Mouse (Mus musculus): Measurements from ENCODE around the gene Carm1. TPM values are rescaled to one million over a fixed set of nuclear protein-coding genes. Genes with fewer than 3 reads are reported as not detected.

The Carm1 gene
- polyA plus RNA-seq, 1 experiment, result 48.1 TPM

DNA sequence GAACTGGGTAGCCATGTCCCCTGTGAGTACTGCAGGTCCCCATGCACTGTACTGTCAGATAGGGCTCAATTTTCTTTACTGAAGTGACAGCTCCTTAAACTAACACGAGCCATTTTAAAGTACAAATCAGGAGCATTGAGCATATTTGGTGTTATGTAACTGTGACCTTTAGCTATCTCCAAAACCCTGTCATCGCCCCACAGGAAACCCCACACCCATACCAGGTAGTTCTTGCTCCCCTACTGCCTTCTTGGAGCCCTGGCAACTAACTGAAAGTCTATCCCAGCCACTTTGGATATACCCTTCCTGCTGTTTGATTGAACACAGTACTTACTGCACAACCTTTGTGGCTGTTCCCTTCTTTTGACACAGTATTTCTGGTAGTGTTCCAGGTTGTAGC lies 20.4 kb downstream of the Carm1 start:
- Histone ChIP-seq H3K79me2 (ENCODE audit: control insufficient read depth, insufficient read depth) (peaks cover 60% of the 10 kb centered on the region), H3ac (ENCODE audit: control insufficient read depth, insufficient read length) (no peak overlapping the region), H3K36me3 (ENCODE audit: control insufficient read depth, insufficient read depth) (peaks cover 11% of the 10 kb centered on the region), H3K27me3 (ENCODE audit: control insufficient read depth, insufficient read depth, insufficient read length) (no peaks in the 10 kb centered on the region), H3K4me3 (no peak overlapping the region), H3K4me2 (ENCODE audit: low read depth) (no peak overlapping the region)
- TF ChIP-seq USF1 (IDR thresholded peaks at IDR 0.05; ENCODE audit: low read depth) (no peak), CEBPB (IDR thresholded peaks at IDR 0.05; ENCODE audit: insufficient read depth, poor library complexity, severe bottlenecking) (no peak), SRF (IDR thresholded peaks at IDR 0.05; ENCODE audit: control insufficient read depth, insufficient read length, low read depth) (no peak), MYOG (IDR thresholded peaks at IDR 0.05; ENCODE audit: control insufficient read depth in 1 of 3, insufficient read depth in 1 of 3, insufficient read length in 2 of 3, low read depth in 2 of 3) (no peak), REST (IDR thresholded peaks at IDR 0.05; ENCODE audit: insufficient read depth, insufficient read length) (no peak), MAX (IDR thresholded peaks at IDR 0.05; ENCODE audit: low read depth) (no peak), MYOD1 (IDR thresholded peaks at IDR 0.05; ENCODE audit: control insufficient read depth in 1 of 3, insufficient read length in 2 of 3, low read depth in 2 of 3) (no peak), TCF12 (IDR thresholded peaks at IDR 0.05; ENCODE audit: insufficient read depth, poor library complexity, severe bottlenecking) (no peak), POLR2A (IDR thresholded peaks at IDR 0.05; ENCODE audit: insufficient read length, low read depth) (no peak), POLR2AphosphoS2 (IDR thresholded peaks at IDR 0.05; ENCODE audit: insufficient read length, low read depth) (no peak), TCF3 (IDR thresholded peaks at IDR 0.05; ENCODE audit: insufficient read length, low read depth) (no peak), E2F4 (IDR thresholded peaks at IDR 0.05; ENCODE audit: insufficient read depth) (no peak)

DNA sequence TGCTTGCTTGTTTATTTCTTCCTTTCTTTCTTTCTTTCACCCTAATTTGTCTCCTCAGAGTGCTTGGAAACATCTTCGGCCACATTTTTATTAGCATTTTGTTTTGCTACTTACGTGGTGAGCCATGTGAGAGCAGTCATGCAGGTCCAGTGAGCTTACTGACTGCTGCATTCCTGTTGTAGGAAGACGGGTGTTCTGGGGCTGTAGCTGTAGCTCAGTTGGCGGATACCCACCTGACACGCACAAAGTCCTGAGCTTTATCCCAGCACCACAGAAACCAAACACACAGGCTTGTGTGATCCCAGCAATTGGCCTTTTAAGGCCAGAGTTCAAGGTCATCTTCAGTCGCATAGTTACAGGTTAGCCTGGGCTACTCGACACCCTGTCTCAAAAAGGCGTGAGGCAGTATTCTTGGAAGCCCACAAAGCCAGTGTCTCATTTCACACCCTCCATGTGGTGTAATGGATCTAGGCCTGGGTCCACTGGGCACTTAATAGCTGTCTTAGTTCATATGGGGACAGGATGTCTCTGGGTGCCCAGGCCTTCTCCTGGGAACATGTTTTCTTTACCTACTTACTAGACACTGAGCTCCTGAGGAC lies 22.1 kb downstream of the Carm1 start:
- peaks cover 44% of the 10 kb centered on the region for H3K79me2 ChIP-seq (ENCODE audit: control insufficient read depth, insufficient read depth)
- no peak overlapping the region for H3K4me3 ChIP-seq
- H3K4me2 ChIP-seq (ENCODE audit: low read depth), result no peak overlapping the region
- no peak overlapping the region for H3ac ChIP-seq (ENCODE audit: control insufficient read depth, insufficient read length)
- no peak for TF ChIP-seq MAX (IDR thresholded peaks at IDR 0.05; ENCODE audit: low read depth)
- no peak for TF ChIP-seq USF1 (IDR thresholded peaks at IDR 0.05; ENCODE audit: low read depth)
- TF ChIP-seq SRF (IDR thresholded peaks at IDR 0.05; ENCODE audit: control insufficient read depth, insufficient read length, low read depth), result no peak
- TF ChIP-seq POLR2A (IDR thresholded peaks at IDR 0.05; ENCODE audit: insufficient read length, low read depth), result no peak
- no peak for TF ChIP-seq TCF12 (IDR thresholded peaks at IDR 0.05; ENCODE audit: insufficient read depth, poor library complexity, severe bottlenecking)
- no peak for TF ChIP-seq CEBPB (IDR thresholded peaks at IDR 0.05; ENCODE audit: insufficient read depth, poor library complexity, severe bottlenecking)
- TF ChIP-seq MYOD1 (IDR thresholded peaks at IDR 0.05; ENCODE audit: control insufficient read depth in 1 of 3, insufficient read length in 2 of 3, low read depth in 2 of 3), result no peak
- no peak for TF ChIP-seq TCF3 (IDR thresholded peaks at IDR 0.05; ENCODE audit: insufficient read length, low read depth)
- no peak for TF ChIP-seq REST (IDR thresholded peaks at IDR 0.05; ENCODE audit: insufficient read depth, insufficient read length)
- TF ChIP-seq E2F4 (IDR thresholded peaks at IDR 0.05; ENCODE audit: insufficient read depth), result no peak
- no peak for TF ChIP-seq MYOG (IDR thresholded peaks at IDR 0.05; ENCODE audit: control insufficient read depth in 1 of 3, insufficient read depth in 1 of 3, insufficient read length in 2 of 3, low read depth in 2 of 3)
- no peak for TF ChIP-seq POLR2AphosphoS2 (IDR thresholded peaks at IDR 0.05; ENCODE audit: insufficient read length, low read depth)
- no peaks in the 10 kb centered on the region for H3K27me3 ChIP-seq (ENCODE audit: control insufficient read depth, insufficient read depth, insufficient read length)
- H3K36me3 ChIP-seq (ENCODE audit: control insufficient read depth, insufficient read depth), result peaks cover 12% of the 10 kb centered on the region

- H3ac ChIP-seq (ENCODE audit: control insufficient read depth, insufficient read length), result no peak overlapping the region
- H3K36me3 ChIP-seq (ENCODE audit: control insufficient read depth, insufficient read depth), result peaks cover 18% of the 10 kb centered on the region
- TF ChIP-seq MAX (IDR thresholded peaks at IDR 0.05; ENCODE audit: low read depth) (no peak), E2F4 (IDR thresholded peaks at IDR 0.05; ENCODE audit: insufficient read depth) (no peak), TCF12 (IDR thresholded peaks at IDR 0.05; ENCODE audit: insufficient read depth, poor library complexity, severe bottlenecking) (no peak), MYOG (IDR thresholded peaks at IDR 0.05; ENCODE audit: control insufficient read depth in 1 of 3, insufficient read depth in 1 of 3, insufficient read length in 2 of 3, low read depth in 2 of 3) (no peak), SRF (IDR thresholded peaks at IDR 0.05; ENCODE audit: control insufficient read depth, insufficient read length, low read depth) (no peak), TCF3 (IDR thresholded peaks at IDR 0.05; ENCODE audit: insufficient read length, low read depth) (no peak), POLR2A (IDR thresholded peaks at IDR 0.05; ENCODE audit: insufficient read length, low read depth) (no peak), USF1 (IDR thresholded peaks at IDR 0.05; ENCODE audit: low read depth) (no peak), MYOD1 (IDR thresholded peaks at IDR 0.05; ENCODE audit: control insufficient read depth in 1 of 3, insufficient read length in 2 of 3, low read depth in 2 of 3) (no peak), REST (IDR thresholded peaks at IDR 0.05; ENCODE audit: insufficient read depth, insufficient read length) (no peak), POLR2AphosphoS2 (IDR thresholded peaks at IDR 0.05; ENCODE audit: insufficient read length, low read depth) (no peak), CEBPB (IDR thresholded peaks at IDR 0.05; ENCODE audit: insufficient read depth, poor library complexity, severe bottlenecking) (no peak)
- no peaks in the 10 kb centered on the region for H3K27me3 ChIP-seq (ENCODE audit: control insufficient read depth, insufficient read depth, insufficient read length)
- no peak overlapping the region for H3K4me3 ChIP-seq
- H3K4me2 ChIP-seq (ENCODE audit: low read depth), result no peak overlapping the region
- no peaks in the 10 kb centered on the region for H3K79me2 ChIP-seq (ENCODE audit: control insufficient read depth, insufficient read depth)
Measured at GRCm38 (mm10) chr9:21574012-21574801, 27.5 kb downstream of the Carm1 start.

GRCm38 (mm10) chr9:21575253-21575652 lies 28.6 kb downstream of the Carm1 start:
- peaks cover 22% of the 10 kb centered on the region for H3K36me3 ChIP-seq (ENCODE audit: control insufficient read depth, insufficient read depth)

More at GRCm38 (mm10) chr9:21575253-21575652, 28.6 kb downstream of the Carm1 start:
- Histone ChIP-seq H3K4me2 (ENCODE audit: low read depth) (no peak overlapping the region), H3K79me2 (ENCODE audit: control insufficient read depth, insufficient read depth) (no peaks in the 10 kb centered on the region), H3K4me3 (no peak overlapping the region), H3K27me3 (ENCODE audit: control insufficient read depth, insufficient read depth, insufficient read length) (no peaks in the 10 kb centered on the region), H3ac (ENCODE audit: control insufficient read depth, insufficient read length) (no peak overlapping the region)
- no peak for TF ChIP-seq TCF3 (IDR thresholded peaks at IDR 0.05; ENCODE audit: insufficient read length, low read depth)
- TF ChIP-seq CEBPB (IDR thresholded peaks at IDR 0.05; ENCODE audit: insufficient read depth, poor library complexity, severe bottlenecking), result no peak
- TF ChIP-seq USF1 (IDR thresholded peaks at IDR 0.05; ENCODE audit: low read depth), result no peak
- TF ChIP-seq SRF (IDR thresholded peaks at IDR 0.05; ENCODE audit: control insufficient read depth, insufficient read length, low read depth), result no peak
- no peak for TF ChIP-seq MYOG (IDR thresholded peaks at IDR 0.05; ENCODE audit: control insufficient read depth in 1 of 3, insufficient read depth in 1 of 3, insufficient read length in 2 of 3, low read depth in 2 of 3)
- TF ChIP-seq REST (IDR thresholded peaks at IDR 0.05; ENCODE audit: insufficient read depth, insufficient read length), result no peak
- no peak for TF ChIP-seq TCF12 (IDR thresholded peaks at IDR 0.05; ENCODE audit: insufficient read depth, poor library complexity, severe bottlenecking)
- TF ChIP-seq POLR2AphosphoS2 (IDR thresholded peaks at IDR 0.05; ENCODE audit: insufficient read length, low read depth), result no peak
- no peak for TF ChIP-seq POLR2A (IDR thresholded peaks at IDR 0.05; ENCODE audit: insufficient read length, low read depth)
- no peak for TF ChIP-seq MAX (IDR thresholded peaks at IDR 0.05; ENCODE audit: low read depth)
- TF ChIP-seq MYOD1 (IDR thresholded peaks at IDR 0.05; ENCODE audit: control insufficient read depth in 1 of 3, insufficient read length in 2 of 3, low read depth in 2 of 3), result no peak
- no peak for TF ChIP-seq E2F4 (IDR thresholded peaks at IDR 0.05; ENCODE audit: insufficient read depth)
